Mouse (Mus musculus): ENCODE results near the gene Gcc2. TPM values are rescaled to one million over a fixed set of nuclear protein-coding genes. Genes with fewer than 3 reads are reported as not detected.
"Not testable (repeated sequence)": the region's sequence is repeated elsewhere in the genome, so short reads cannot be mapped to it uniquely, and the experiment has no call there.

The Gcc2 gene
- total and polyA plus RNA-seq, 2 experiments from 2014 or later: 32.0 to 109 TPM

- H3K27me3 ChIP-seq (ENCODE audit: insufficient read depth, low read length); H3K4me3 ChIP-seq (ENCODE audit: low read length); H3K36me3 ChIP-seq (ENCODE audit: insufficient read depth, low read length); DNase-seq (ENCODE audit: low spot score); ATAC-seq; H3K27ac ChIP-seq; H3K4me2 ChIP-seq (ENCODE audit: low read depth, low read length); H3K9ac ChIP-seq (replicated peaks; ENCODE audit: low read length); H3K4me1 ChIP-seq (ENCODE audit: insufficient read depth, low read length): not testable (repeated sequence)
- H3K9me3 ChIP-seq (ENCODE audit: low read length): peaks cover 15% of the 10 kb centered on the region
- 87% methylated on average over 4 of the region's 4 CpGs for WGBS
These were observed 20.3 kb upstream of the Gcc2 start for GRCm38 (mm10) chr10:58234985-58235384.

DNA sequence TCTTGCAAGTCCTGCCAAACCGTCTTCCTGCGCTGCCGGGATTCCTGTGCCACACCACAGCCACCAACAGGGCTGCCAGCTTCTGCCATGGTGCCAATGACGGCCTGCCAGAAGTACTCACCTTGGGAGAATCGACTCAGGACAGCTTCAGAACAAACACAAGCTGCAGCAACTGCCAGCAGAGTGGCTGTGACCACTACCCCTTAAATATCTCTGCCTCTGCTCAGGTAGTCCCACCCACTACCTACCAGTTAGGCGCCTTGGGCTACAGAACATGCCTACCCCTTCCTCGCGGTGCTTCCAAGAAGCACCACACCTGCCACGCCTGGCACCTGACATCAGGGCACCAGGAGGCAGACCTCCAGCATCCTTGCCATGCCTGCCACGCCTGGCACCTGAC, 18.7 kb upstream of the Gcc2 start, which contains the start of gene Gm4981:
Gene Gm4981 (minus strand): TSS at position 89 of the 400 bp plus-strand sequence.
- Histone ChIP-seq H3K27me3 (ENCODE audit: insufficient read depth, low read length) (no peaks in the 10 kb centered on the region), H3K27ac (no peak within 1 kb of the TSS), H3K4me3 (ENCODE audit: low read length) (no peak within 1 kb of the TSS), H3K9me3 (ENCODE audit: low read length) (peaks cover 11% of the 10 kb centered on the region), H3K36me3 (ENCODE audit: insufficient read depth, low read length) (no peaks in the 10 kb centered on the region), H3K4me2 (ENCODE audit: low read depth, low read length) (no peak within 1 kb of the TSS), H3K4me1 (ENCODE audit: insufficient read depth, low read length) (no peaks in the 10 kb centered on the region), H3K9ac (replicated peaks; ENCODE audit: low read length) (no peak within 1 kb of the TSS)
- no peak for ATAC-seq
- TF ChIP-seq CTCF (IDR thresholded peaks at IDR 0.05; ENCODE audit: low read depth): no peak
- no peak for DNase-seq (ENCODE audit: low spot score)
- WGBS: 88% methylated on average over 10 of the region's 10 CpGs

DNA sequence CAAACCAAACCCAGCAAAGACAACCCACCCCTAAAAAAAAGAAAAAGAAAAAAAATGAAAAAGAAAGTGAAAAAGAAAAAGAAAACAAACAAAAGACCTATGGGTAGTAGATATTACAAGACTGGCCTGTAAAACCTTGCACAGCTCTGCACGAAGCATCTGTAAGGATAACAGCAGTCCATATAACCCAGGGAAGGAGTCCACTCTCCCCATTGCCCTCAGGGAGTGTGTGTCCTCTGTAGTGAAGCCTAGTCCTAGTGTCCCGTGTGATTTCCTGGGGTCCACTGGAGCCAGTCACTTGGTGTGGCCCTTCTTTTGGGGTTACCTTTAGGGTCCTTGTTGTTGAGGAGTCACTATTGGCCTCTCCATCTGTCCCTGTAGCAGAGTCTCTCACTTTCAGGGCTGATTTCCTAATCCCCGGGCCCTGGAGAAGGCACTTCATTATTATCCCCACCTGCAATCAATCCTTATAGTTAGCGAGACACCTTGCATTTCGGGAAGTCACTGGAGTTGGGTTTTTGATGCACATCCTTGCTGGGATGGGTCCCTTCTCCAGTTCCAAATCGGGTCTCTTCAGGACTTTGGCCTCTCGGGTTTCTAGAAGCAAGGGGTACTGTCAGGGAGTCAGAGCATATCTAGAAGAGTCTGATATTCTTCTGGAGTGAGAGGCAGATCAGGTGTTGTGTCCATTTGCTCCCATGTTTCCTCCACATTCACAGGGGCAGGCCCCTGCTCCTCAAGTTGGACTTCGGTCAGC, 16.1 kb upstream of the Gcc2 start:
- WGBS: 86% methylated on average over 8 of the region's 8 CpGs
- not testable (repeated sequence) for H3K27me3 ChIP-seq (ENCODE audit: insufficient read depth, low read length)
- ATAC-seq: peak; percentile 87

DNA sequence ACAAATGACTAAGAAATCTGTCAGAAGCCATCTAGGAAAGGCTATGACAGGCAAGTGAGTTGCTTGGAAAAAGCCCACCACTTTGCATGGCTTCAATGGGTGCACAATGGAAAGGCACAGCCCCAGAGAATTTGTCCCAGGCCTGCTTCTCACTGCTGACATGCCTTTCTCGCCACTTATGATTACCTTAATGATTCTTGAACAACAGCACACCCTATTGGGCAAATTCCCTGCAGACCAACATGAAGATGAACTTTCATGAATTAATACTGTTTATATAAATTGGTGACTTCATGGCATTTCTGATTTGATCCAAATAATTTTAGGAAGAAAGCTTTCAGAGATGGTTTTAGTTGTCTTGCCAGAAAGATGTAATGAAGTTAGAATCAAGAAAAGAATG, 5.8 kb upstream of the Gcc2 start:
- TF ChIP-seq CTCF (IDR thresholded peaks at IDR 0.05; ENCODE audit: low read depth): no peak
- H3K27me3 ChIP-seq (ENCODE audit: insufficient read depth, low read length): no peaks in the 10 kb centered on the region
- no peak for ATAC-seq
- H3K9me3 ChIP-seq (ENCODE audit: low read length): no peaks in the 10 kb centered on the region
- no peak for DNase-seq (ENCODE audit: low spot score)
- no peak overlapping the region for H3K4me3 ChIP-seq (ENCODE audit: low read length)
- 23% methylated on average over 1 of the region's 1 CpGs for WGBS
- H3K9ac ChIP-seq (replicated peaks; ENCODE audit: low read length): no peak overlapping the region
- H3K27ac ChIP-seq: no peak overlapping the region
- H3K36me3 ChIP-seq (ENCODE audit: insufficient read depth, low read length): no peaks in the 10 kb centered on the region
- no peaks in the 10 kb centered on the region for H3K4me1 ChIP-seq (ENCODE audit: insufficient read depth, low read length)
- H3K4me2 ChIP-seq (ENCODE audit: low read depth, low read length): no peak overlapping the region

More for the DNA sequence above, 16.1 kb upstream of the Gcc2 start:
- not testable (repeated sequence) for H3K9me3 ChIP-seq (ENCODE audit: low read length); H3K4me1 ChIP-seq (ENCODE audit: insufficient read depth, low read length); H3K36me3 ChIP-seq (ENCODE audit: insufficient read depth, low read length); H3K27ac ChIP-seq; H3K9ac ChIP-seq (replicated peaks; ENCODE audit: low read length); H3K4me3 ChIP-seq (ENCODE audit: low read length); H3K4me2 ChIP-seq (ENCODE audit: low read depth, low read length)
- peak; percentile 26 for DNase-seq (ENCODE audit: low spot score)

- H3K9ac ChIP-seq (replicated peaks; ENCODE audit: low read length): peak overlapping the region; percentile 84
- peak overlapping the region; percentile 64 for H3K4me2 ChIP-seq (ENCODE audit: low read depth, low read length)
- DNase-seq (ENCODE audit: low spot score) (peak; percentile 12), ATAC-seq (peak; percentile 22)
- peak overlapping the region; percentile 91 for H3K4me3 ChIP-seq (ENCODE audit: low read length)
- H3K36me3 ChIP-seq (ENCODE audit: insufficient read depth, low read length): peaks cover 7% of the 10 kb centered on the region; the same call in 1 of the 2 replicates
- H3K27me3 ChIP-seq (ENCODE audit: insufficient read depth, low read length): no peaks in the 10 kb centered on the region
- WGBS: 17% methylated on average over 6 of the region's 6 CpGs
- peak overlapping the region; percentile 45; the same call in 1 of the 2 replicates for H3K27ac ChIP-seq
- H3K4me1 ChIP-seq (ENCODE audit: insufficient read depth, low read length): no peaks in the 10 kb centered on the region
- TF ChIP-seq CTCF (IDR thresholded peaks at IDR 0.05; ENCODE audit: low read depth): no peak
- no peaks in the 10 kb centered on the region for H3K9me3 ChIP-seq (ENCODE audit: low read length)
These were observed 592 bp upstream of the Gcc2 start for GRCm38 (mm10) chr10:58254635-58255175.

DNA sequence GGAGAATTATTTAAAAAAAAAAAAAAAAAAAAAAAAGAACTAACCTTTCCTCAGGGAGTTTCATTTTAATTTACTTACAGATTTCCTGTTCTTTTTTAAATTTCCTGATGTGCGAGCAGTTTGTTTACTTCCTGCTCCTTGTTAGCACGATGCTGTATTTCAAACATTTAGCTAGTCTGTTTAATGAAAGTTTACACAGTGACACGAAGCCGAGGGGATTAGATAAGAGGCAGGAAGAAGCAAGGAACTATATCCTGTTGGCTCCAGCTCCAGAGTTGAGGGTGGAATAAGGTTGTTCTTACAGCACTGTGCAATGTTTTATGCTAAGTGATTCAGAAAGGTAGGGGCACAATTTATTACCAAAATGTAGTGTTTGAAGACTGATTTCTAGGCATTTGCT, 657 bp downstream of the Gcc2 start:
- 4% methylated on average over 4 of the region's 4 CpGs for WGBS
- peak overlapping the region; percentile 64 for H3K4me2 ChIP-seq (ENCODE audit: low read depth, low read length)
- peaks cover 10% of the 10 kb centered on the region; the same call in 1 of the 2 replicates for H3K36me3 ChIP-seq (ENCODE audit: insufficient read depth, low read length)
- 0 out of 2 replicates have a peak overlapping the region, but pooled peaks have one; percentile 82 for H3K27ac ChIP-seq
- DNase-seq (ENCODE audit: low spot score) (no peak), ATAC-seq (no peak)
- H3K4me3 ChIP-seq (ENCODE audit: low read length): peak overlapping the region; percentile 91
- H3K27me3 ChIP-seq (ENCODE audit: insufficient read depth, low read length): no peaks in the 10 kb centered on the region
- H3K9me3 ChIP-seq (ENCODE audit: low read length): no peaks in the 10 kb centered on the region
- peak overlapping the region; percentile 84 for H3K9ac ChIP-seq (replicated peaks; ENCODE audit: low read length)
- H3K4me1 ChIP-seq (ENCODE audit: insufficient read depth, low read length): no peaks in the 10 kb centered on the region
- no peak for TF ChIP-seq CTCF (IDR thresholded peaks at IDR 0.05; ENCODE audit: low read depth)

DNA sequence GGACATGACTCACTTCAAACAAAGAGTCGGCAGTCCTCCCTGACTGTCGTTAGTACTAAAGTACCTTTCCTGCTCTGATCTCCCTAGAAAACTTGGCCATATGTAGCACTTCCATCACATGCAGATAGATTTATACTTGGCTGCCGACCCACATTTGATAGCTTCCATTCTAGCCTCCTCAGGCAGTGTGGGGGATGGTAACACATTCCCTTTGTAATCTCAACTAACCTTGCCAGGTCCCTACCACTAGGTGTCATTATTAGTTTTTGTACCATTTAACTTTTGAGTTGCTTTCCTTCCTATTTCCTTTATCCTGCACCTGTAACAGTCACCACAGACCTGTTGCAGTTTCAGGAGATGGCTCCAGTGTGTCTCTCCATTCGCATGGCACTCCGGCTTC, 3.2 kb downstream of the Gcc2 start:
- Histone ChIP-seq H3K9me3 (ENCODE audit: low read length) (no peaks in the 10 kb centered on the region), H3K36me3 (ENCODE audit: insufficient read depth, low read length) (peaks cover 15% of the 10 kb centered on the region; the same call in 1 of the 2 replicates), H3K9ac (replicated peaks; ENCODE audit: low read length) (no peak overlapping the region), H3K4me1 (ENCODE audit: insufficient read depth, low read length) (no peaks in the 10 kb centered on the region), H3K4me2 (ENCODE audit: low read depth, low read length) (no peak overlapping the region), H3K27me3 (ENCODE audit: insufficient read depth, low read length) (no peaks in the 10 kb centered on the region), H3K27ac (no peak overlapping the region), H3K4me3 (ENCODE audit: low read length) (no peak overlapping the region)
- peak; percentile 49 for TF ChIP-seq CTCF (IDR thresholded peaks at IDR 0.05; ENCODE audit: low read depth)
- WGBS: 82% methylated on average over 5 of the region's 5 CpGs
- peak; percentile 26 for DNase-seq (ENCODE audit: low spot score)
- ATAC-seq: no peak

Data from hindbrain, postnatal 0 days (tissue).